In the genomic region with DNA sequence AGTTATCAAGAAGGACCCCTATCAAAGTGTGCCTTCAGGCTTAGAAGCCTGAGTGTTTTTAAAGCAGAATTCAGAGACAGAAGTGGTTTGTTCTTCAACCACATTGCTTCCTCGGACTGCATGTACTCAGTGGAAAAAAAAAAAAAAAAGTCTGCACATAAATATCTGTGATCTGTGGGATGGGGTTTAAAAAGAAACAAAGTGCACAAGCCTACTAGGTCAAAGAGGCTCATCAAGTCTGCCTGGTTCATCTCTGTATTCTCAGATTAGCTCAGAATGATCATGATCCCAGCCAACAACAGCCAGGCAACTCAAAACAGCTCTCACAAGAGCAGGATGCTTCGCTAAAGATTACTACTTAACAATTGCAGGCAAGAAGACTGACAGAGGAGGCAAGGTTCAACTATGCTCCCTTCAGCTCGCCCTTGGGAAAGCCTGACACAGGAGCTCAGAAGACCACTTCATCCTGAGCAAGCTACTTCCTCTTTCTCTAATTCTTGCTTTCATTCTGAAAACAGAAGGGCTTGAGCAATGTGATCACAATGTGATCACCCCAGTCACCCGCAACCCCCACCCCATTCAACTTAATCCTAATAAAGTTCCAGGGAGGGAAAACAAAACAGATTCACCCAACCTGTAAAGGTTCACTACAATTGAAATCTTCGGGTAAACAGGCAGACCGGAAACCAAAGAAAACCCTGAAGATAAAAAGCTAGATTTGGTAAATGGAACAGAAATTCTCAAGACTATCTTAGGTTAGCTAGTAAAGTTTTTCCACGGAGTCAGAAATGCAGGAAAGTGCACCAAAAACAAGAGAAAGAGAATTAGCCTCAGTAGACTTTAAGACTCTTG, we compare ENCODE assay signal across 8 mouse cellular contexts. TPM values are rescaled to one million over a fixed set of nuclear protein-coding genes. Genes with fewer than 3 reads are reported as not detected.
A peak's percentile ranks its signal among the peaks of the same experiment; 100 is the strongest.
DNase-seq lines count a peak whose midpoint lies in the region; ATAC-seq lines count a peak whose summit lies in the region.

No protein-coding gene starts in this region.

- H3K36me3 ChIP-seq in kidney, embryonic 15.5 days: 0 out of 2 replicates have a peak, but pooled peaks cover 3% of the 10 kb centered on the region
- H3K36me3 ChIP-seq in embryonic facial prominence, embryonic 13.5 days: no peaks in the 10 kb centered on the region
- H3K36me3 ChIP-seq in hindbrain, embryonic 13.5 days: no peaks in the 10 kb centered on the region

- WGBS in kidney, embryonic 15.5 days: 44% methylated on average over 7 of the region's 7 CpGs
- WGBS in embryonic facial prominence, embryonic 13.5 days: 34% methylated on average over 7 of the region's 7 CpGs
- WGBS in hindbrain, embryonic 13.5 days: 52% methylated on average over 7 of the region's 7 CpGs

- peak overlapping the region; percentile 88 for H3K4me2 ChIP-seq in kidney, embryonic 15.5 days
- H3K4me2 ChIP-seq in embryonic facial prominence, embryonic 13.5 days: peak overlapping the region; percentile 91
- H3K4me2 ChIP-seq in hindbrain, embryonic 13.5 days: peak overlapping the region; percentile 87

- DNase-seq in kidney, postnatal 10 days: no peak
- DNase-seq in lung, postnatal 10 days: peak; percentile 4
- peak; percentile 9 to 42 for DNase-seq in spleen, adult 18-20 months
- DNase-seq in urinary bladder, postnatal 4 days (ENCODE audit: low spot score in 2 of 2): no peak
- no peak for DNase-seq in right cerebral cortex, postnatal 4 days

- no peak overlapping the region for H3K27ac ChIP-seq in kidney, embryonic 15.5 days
- H3K27ac ChIP-seq in embryonic facial prominence, embryonic 13.5 days: no peak overlapping the region
- H3K27ac ChIP-seq in hindbrain, embryonic 13.5 days: no peak overlapping the region

- H3K9me3 ChIP-seq in kidney, embryonic 15.5 days (replicated peaks): no peaks in the 10 kb centered on the region
- H3K9me3 ChIP-seq in embryonic facial prominence, embryonic 13.5 days: no peaks in the 10 kb centered on the region
- H3K9me3 ChIP-seq in hindbrain, embryonic 13.5 days: no peaks in the 10 kb centered on the region

- ATAC-seq in kidney, embryonic 15.5 days (replicated peaks; ENCODE audit: low FRiP score): no peak
- no peak for ATAC-seq in embryonic facial prominence, embryonic 13.5 days (ENCODE audit: insufficient number of reproducible peaks, insufficient read depth, low FRiP score, low TSS enrichment, low read depth)
- ATAC-seq in hindbrain, embryonic 13.5 days (ENCODE audit: low FRiP score): no peak

- H3K4me3 ChIP-seq in kidney, embryonic 15.5 days (replicated peaks): peak overlapping the region; percentile 51
- peak overlapping the region; percentile 59 for H3K4me3 ChIP-seq in embryonic facial prominence, embryonic 13.5 days
- peak overlapping the region; percentile 46 for H3K4me3 ChIP-seq in hindbrain, embryonic 13.5 days

- no peaks in the 10 kb centered on the region for H3K27me3 ChIP-seq in kidney, embryonic 15.5 days
- H3K27me3 ChIP-seq in embryonic facial prominence, embryonic 13.5 days: no peaks in the 10 kb centered on the region
- H3K27me3 ChIP-seq in hindbrain, embryonic 13.5 days: no peaks in the 10 kb centered on the region

- H3K4me1 ChIP-seq in kidney, embryonic 15.5 days: peaks cover 7% of the 10 kb centered on the region; the same call in 1 of the 2 replicates
- 0 out of 2 replicates have a peak, but pooled peaks cover 9% of the 10 kb centered on the region for H3K4me1 ChIP-seq in embryonic facial prominence, embryonic 13.5 days
- H3K4me1 ChIP-seq in hindbrain, embryonic 13.5 days (replicated peaks): peaks cover 10% of the 10 kb centered on the region

- H3K9ac ChIP-seq in kidney, embryonic 15.5 days: no peak overlapping the region
- H3K9ac ChIP-seq in embryonic facial prominence, embryonic 13.5 days: peak overlapping the region; percentile 75; the same call in 1 of the 2 replicates
- H3K9ac ChIP-seq in hindbrain, embryonic 13.5 days: no peak overlapping the region; the same call in 1 of the 2 replicates

RNA-seq across cellular contexts. Expression of a gene that starts 0.7 kb away (rescaled TPM):
- 36.2 and 37.7 TPM in 2 replicates for polyA plus RNA-seq in kidney, embryonic 15.5 days (2015; fragmentation: Nextera tagmentation; extraction: Ambion mirVana)
- 41.1 and 45.4 TPM in 2 replicates for polyA plus RNA-seq in embryonic facial prominence, embryonic 13.5 days (2015; fragmentation: Nextera tagmentation; extraction: Ambion mirVana)
- 17.8 and 20.6 TPM in 2 replicates for polyA plus RNA-seq in hindbrain, embryonic 13.5 days (2015; fragmentation: Nextera tagmentation; extraction: Ambion mirVana)

Comparison
In these comparisons a context has a peak if more than half of its experiments do, and no peak if none do; other contexts are left out.
1. DNase-seq: peak in lung, postnatal 10 days (single experiment) and spleen, adult 18-20 months (2 of 2); none in kidney, postnatal 10 days (single experiment), urinary bladder, postnatal 4 days (0 of 2) and right cerebral cortex, postnatal 4 days (single experiment).
2. Peak in every context shown above with its lines, with median percentiles within 50 percentile points of each other: H3K4me2 ChIP-seq and H3K4me3 ChIP-seq.